Mouse (Mus musculus) E14TG2a.4 (cell line): ENCODE results near the gene Ovgp1.

ENCODE experiments used
- CTCF ChIP-seq: conservative IDR thresholded peaks from 2 replicates; pipeline ENCODE4 v1.5.1; 2014; ENCODE audit warnings: low read length
- NANOG ChIP-seq: IDR thresholded peaks from 2 replicates; pipeline ENCODE4 v1.6.1; 2014; ENCODE audit warnings: borderline replicate concordance, low read length, mixed read lengths

GRCm38 (mm10) chr3:105932240-105933071 is 41.1 kb upstream of the Ovgp1 start, which contains the start of gene I830077J02Rik:
- TF ChIP-seq CTCF (no peak), NANOG (no peak)
